Mouse (Mus musculus): Measurements from ENCODE around the gene Gpx4.

The Gpx4 gene

DNA sequence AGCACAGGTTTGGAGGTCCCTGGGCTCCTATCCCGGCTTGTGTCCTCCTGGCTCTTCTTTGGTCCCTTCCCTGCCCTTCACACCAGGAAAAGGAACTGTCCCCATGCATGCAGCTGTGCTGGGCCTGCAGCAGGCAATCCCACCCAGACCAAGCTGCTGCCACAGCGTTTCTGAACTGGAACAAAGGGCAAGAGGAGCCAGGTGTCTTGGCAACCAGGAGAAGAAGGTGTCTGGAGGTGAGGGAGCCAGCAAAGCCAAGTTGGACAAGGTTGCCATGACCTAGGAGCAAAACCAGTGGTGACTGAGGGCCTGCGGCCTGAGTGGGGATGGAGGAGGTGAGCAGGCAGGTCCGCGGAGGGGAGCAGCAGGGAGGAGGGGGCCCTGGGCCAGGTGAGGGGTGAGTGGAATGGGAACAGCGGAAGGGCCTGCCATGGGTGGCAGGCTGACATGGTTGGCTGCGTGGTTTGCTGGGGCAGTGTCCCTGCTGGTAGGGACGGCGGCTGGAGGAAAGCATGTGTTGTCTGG, at the start of gene Gpx4:
TSS of gene Gpx4 (plus strand) at position 126 of the 525 bp plus-strand sequence.
- DNase-seq (ENCODE audit: low spot score in 2 of 2) = no peak

DNA sequence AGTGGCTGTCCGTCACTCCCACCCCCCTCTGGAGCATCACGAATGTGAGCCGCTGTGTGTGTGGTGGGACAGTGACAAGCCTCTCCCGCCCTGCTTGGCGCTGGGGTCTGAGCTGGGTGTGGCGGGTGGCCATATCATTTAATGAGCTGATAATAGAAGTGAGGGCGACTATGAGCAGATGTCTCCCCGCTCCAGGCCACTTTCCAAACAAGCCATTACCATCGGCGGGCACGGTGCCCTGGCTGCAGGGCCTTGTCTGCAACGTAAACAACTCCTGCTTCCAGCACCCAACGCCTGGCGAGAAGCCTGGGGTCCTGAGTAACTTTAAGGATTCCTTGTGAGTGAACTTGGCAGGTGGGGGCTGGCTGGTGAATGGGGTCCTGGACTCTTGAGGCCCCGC, 49.1 kb upstream of the Gpx4 start:
- no peak for DNase-seq (ENCODE audit: low spot score in 2 of 2)

DNA sequence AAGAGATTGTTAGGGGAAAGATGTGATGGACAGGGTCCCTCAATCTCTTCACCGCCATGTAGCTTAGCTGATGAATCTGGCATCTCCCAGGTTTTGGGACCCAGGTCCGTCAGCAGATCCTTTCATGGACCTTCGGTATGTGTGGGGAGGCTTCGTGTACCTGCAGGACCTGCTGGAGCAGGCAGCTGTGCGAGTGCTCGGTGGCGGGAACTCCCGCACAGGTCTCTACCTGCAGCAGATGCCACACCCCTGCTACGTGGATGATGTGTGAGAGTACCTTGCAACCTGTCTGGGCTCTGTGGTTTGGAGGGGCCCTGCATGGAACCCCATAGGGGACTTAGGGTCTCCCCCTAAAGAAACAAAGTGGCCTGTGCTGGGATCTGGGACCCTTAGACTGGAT, 45.0 kb upstream of the Gpx4 start:
- DNase-seq (ENCODE audit: low spot score in 2 of 2) = no peak

DNA sequence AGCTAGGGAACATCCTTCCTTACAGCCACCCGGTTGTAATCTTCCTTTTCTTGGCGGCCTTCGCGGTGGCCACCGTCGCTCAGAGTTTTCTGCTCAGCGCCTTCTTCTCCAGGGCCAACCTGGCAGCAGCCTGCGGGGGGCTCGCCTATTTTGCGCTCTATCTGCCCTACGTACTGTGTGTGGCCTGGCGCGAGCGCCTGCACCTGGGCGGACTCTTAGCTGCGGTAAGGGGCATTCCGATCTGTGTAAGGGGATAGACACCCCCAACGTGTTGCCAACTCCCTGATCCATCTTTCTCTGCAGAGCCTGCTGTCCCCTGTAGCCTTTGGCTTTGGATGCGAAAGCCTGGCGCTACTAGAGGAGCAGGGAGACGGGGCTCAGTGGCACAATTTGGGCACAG, 44.1 kb upstream of the Gpx4 start:
- DNase-seq (ENCODE audit: low spot score in 2 of 2) = no peak

DNA sequence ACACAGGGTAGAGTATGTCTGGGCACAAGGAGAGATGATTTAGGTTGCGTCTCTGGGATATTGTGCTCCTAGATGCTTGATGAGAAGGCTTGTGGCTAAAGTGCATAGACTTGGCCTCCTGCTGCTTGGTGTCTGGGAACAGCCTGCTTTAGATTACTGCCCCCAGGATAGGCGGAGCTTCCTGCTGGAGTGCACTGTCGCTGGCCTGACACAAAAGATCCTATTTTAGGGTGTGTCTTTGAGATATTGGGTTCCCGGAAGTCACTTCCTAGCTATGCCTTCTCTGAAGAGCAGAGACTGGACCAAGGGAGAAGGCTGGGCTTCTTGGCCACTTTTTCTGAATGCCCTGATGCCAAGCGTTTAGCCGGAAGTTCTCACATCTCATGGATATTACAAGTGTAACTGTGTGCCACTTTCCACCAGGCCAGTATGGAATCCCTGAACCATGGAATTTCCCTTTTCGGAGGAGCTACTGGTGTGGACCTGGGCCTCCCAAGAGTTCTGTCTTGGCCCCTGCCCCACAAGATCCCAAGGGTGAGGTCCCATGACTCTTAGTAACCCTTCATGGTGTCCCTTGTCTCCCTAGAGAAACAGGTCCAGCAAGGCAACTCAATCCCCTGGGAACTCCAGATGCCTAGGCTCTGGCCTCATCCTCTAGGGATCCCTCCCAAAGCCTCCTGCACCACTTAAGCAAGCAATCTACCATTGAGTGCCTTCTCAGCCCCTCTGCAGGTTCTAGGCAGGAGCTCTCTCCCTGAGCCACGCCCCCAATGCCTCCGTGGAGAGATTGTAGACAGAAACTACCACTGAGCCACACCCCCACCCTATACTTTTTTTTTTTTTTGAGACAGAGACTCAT, 43.4 kb upstream of the Gpx4 start:
- no peak for DNase-seq (ENCODE audit: low spot score in 2 of 2)

DNA sequence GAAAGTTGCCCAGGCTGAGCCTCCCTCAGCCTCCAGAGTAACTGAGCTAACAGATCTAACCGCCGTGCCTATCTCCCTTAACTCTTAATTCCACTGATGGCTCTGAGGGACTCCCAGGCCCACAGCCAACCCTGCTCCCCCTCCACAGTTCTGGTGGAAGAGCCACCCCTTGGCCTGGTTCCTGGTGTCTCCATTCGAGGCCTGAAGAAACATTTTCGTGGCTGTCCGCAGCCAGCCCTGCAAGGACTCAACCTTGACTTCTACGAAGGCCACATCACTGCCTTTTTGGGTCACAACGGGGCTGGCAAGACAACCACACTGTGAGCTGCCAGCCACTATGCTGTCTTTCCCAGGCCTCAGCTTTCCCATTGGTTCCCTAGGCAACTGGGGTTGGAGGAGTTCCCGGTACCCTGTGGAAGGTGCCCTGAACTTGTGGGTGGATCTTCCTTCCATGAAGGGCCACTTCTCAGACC, 42.7 kb upstream of the Gpx4 start:
- no peak for DNase-seq (ENCODE audit: low spot score in 2 of 2)

DNA sequence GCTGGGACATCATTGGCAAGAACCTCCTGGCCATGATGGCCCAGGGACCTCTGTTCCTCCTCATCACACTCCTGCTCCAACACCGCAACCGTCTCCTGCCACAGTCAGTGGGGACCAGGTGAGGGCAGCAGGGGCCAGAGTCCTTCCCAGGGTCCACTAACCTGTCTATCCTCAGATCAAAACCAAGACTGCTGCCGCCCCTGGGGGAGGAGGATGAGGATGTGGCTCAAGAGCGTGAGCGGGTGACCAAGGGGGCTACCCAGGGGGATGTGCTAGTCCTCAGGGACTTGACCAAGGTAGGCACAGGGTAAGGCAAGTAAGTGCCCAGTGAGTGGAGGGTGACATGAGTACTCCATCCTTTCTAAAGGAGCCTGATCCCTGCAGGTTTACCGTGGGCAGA, 35.2 kb upstream of the Gpx4 start:
- DNase-seq (ENCODE audit: low spot score in 2 of 2) = no peak

DNA sequence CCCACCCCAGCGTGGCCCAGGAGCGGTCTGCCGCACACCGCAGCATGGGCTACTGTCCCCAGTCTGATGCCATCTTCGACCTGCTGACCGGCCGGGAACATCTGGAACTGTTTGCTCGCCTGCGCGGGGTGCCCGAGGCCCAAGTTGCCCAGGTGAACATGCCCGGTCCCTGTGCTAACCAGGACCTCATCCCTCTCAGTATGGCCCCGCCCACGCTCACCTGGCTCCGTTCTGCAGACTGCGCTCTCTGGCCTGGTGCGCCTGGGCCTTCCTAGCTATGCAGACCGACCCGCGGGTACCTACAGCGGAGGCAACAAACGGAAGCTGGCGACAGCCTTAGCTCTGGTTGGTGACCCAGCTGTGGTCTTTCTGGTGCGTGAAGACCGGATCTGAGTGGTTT, 33.4 kb upstream of the Gpx4 start:
- no peak for DNase-seq (ENCODE audit: low spot score in 2 of 2)

DNA sequence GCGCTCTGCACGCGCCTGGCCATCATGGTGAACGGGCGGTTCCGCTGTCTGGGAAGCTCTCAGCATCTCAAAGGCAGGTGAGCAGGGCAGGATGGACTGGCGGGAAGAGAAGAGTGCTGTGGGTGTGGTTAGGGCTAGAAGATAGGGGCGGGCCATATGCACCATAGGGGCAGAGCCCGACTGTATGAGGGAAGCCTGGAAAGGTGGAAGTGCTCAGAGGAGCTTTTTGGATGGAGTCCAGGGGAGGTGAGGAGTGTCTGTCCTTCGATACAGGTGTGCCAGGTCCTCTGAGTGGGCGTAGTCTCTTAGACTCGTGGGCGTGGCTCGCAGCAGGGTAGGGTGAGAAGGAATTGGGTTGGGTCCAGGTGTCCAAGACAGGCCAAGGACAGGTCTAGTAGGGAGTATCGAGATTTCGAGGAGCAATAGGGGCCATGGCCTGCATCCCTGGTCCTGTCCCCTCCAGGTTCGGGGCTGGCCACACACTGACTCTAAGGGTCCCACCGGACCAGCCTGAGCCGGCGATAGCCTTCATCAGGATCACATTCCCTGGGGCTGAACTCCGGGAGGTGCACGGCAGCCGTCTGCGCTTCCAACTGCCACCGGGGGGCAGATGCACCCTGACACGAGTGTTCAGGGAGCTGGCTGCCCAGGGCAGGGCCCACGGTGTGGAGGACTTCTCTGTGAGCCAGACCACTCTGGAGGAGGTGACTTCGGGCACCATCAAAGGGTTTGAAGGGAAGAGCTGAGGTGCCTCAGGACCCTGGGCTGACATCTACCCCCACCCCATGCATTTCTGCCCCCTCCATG, 32.3 kb upstream of the Gpx4 start:
- no peak for DNase-seq (ENCODE audit: low spot score in 2 of 2)

DNA sequence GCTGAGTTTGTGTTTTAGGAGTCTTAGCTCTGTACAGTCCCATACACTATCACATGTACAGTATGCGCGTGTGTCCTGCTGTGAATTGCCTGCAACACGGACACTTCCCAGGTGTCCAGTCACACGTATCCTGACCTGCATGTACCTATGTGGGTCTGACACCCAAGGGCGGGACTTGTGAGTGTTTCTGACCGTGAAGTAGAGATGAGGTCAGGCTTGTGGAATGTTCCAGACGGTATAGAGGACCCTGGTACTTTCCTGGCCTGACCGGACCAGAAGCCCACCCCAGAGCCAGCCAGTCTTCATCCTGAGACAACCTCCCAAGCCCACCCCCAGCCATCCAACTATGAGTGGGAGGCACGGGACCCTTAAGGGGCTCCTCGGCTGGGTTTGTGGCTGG, 31.4 kb upstream of the Gpx4 start:
- no peak for DNase-seq (ENCODE audit: low spot score in 2 of 2)

DNA sequence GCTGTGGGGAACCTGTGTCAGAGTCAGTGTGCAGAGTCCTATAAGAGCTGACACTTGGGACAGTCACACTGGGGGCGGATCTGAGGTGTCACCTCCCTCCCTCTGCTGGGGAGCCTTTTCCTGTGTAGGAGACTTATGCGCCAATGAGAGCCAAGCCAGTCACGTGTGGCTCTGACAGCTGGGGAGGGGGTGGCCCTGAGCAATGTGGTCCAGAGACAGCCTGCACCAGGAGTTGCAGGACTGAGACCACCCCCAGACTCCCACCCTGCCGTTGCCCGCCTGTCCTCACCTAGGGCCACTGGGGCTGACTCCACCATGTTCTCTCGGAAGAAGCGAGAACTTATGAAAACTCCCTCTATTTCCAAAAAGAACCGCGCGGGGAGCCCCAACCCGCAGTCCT, 30.5 kb upstream of the Gpx4 start, which contains the start of gene Arhgap45:
TSS of gene Arhgap45 (plus strand) at position 143 of the 400 bp plus-strand sequence.
- DNase-seq (ENCODE audit: low spot score in 2 of 2) = peak; percentile 94

DNA sequence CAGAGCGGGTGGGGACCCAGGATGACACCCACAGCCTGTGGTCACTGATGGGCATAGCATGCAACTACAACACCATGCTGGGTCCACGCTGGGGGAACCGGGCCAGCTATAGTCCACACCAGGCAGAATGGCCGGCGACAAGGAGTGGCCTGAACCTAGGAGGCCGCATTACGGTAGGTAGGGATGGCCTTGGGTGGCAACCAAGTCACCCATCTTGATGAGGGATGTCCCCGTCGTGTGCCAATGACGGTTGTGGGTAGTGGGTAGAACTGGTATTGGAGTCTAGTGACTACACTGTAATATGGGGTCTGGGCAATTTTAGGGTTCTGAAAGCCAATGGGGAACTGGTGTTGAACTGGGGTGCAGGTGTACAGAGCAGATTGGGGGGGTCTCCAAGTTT, 30.0 kb upstream of the Gpx4 start:
- DNase-seq (ENCODE audit: low spot score in 2 of 2) = no peak

DNA sequence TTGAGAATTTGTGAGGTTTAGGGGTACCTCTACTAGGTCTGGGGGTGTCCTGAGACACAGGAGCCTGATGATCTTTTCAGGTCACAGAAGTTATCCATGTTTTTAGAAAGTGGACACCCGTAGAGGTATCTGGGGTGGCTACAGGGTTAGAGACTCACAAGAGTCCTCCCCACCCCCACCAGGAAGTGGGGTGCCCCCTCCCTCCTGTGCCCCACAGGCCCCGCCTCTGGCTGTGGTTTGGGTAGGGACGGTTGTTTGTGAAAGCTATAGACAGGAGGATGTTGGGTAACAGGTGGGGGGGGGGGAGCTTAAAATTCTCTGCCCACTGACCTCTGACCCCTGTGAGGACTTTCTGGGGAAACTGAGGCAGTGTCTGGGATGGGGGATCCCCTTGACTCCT, 29.6 kb upstream of the Gpx4 start:
- peak; percentile 96 to 97 for DNase-seq (ENCODE audit: low spot score in 2 of 2)

DNA sequence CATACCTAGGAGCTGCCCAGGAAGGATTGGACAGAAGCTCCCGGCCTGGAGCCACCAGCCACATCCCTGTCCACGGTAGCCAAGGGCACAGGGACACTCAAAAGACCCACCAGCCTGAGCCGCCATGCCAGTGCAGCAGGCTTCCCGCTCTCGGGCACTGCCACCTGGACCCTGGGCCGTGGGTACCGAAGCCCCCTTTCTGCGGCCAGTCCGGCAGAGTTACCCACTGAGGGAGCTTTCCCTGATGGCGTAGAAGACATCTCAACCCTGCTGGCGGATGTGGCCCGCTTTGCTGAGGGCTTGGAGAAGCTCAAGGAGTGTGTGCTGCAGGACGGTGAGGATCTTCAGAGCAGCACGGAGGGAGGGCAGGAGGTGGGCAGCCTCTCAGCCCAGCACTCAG, 29.2 kb upstream of the Gpx4 start:
- peak in 1 of 2 experiments; percentile 47 for DNase-seq (ENCODE audit: low spot score in 2 of 2)

DNA sequence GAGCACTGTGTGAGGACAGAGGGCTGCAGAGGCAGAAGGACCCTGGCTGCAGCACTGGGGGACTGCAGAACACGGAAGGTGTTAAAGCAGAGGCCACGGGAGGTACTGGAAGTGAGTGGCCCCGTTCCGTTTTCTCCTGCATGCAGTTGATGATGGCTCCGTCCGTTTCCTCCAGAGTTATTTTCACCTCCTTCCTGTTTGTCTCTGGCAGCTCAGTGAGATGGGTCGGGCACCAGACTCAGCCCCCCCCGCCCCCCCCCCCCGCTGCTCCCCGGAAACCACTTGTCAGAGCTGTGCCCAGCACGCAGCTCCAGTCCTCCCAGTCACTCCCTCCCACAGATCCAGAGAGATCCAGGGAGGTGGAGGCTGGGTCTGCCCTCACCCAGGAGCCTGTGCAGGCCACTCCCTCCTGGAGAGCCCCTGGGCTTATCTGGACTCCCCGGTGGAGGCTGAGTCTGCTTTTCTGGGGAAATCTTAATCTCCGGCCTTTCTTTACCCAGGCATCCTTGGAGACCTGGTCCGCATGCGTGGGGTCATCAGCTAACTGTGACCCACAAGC, 28.1 kb upstream of the Gpx4 start:
- DNase-seq (ENCODE audit: low spot score in 2 of 2) = peak; percentile 78 to 83

DNA sequence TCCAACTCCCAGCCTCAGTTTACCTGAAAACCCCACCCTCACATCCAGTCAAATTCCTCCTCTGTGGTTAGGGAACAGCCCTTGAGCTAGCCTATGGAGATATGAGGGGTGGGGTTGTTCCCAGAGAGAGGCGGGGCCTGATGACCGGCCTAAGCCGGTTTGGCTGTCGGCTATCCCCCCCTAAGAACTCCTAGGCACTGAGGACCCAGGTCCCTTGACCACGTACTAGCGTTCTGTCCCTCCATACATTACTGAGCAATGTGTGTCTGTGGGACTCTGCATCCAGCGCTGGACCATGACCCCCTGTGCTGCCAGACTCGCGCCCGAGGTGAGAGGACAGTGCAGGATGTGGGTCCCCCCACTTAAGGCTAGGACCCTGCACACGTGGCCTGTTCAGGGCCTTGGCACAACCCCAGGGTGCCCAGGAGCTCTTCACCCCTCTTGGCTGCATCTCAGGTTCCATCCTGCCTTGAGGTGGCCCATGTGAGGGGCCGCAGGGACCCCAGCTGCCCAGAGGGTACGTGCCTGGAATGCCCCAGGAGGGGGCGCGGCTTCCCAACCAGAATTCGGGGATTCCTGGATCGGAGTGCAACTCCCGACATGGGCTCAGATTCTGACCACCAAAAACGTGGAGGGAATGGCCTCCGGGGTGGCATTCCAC, 27.4 kb upstream of the Gpx4 start:
- no peak for DNase-seq (ENCODE audit: low spot score in 2 of 2)

DNA sequence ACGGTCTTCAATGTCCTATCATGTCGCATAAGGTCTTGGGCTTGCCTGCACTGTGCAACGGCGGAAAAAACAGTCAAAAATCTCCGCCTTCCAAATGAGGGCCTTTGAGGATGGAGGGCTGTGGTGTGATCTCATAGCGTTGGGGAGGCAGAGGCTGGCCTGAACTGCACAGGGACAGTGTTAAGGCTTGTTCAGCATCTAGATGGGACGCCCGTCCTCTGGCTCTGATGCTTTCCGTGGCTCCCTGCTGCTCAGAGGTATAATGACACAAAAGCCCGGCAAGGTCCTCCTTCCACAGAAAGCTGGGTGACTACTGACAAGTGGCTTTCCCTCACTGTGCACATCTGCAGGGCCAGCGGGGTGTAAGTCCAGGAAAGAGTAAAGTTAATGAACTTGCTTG, 26.8 kb upstream of the Gpx4 start:
- no peak for DNase-seq (ENCODE audit: low spot score in 2 of 2)

DNA sequence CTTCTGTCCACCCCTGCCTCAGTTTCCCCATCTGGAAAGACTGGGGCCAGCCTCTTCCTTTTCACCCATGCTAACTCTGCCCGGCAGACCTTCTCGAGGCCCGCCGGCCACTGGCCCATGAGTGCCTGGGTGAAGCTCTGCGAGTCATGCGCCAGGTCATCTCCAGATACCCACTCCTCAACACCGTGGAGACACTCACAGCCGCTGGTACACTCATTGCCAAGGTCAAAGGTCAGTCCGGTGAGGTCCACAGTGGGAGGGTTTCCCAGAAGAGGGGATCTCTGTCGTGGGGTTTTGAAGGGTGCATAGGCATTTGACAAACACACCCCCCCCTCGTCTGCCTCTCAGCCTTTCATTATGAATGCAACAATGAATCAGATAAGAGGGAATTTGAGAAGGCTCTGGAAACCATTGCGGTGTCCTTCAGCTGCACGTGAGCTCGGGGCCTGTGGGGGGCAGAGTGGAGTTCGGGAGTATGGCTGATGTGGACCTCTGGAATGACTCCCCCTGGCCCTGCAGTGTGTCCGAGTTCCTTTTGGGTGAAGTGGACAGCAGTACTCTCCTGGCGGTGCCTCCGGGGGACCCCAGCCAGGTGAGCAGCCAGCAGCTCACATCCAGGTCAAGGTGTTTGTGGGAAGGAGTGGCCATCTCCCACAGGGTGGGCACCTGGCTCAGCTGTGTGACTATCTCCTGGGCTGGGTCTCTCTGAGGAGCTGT, 26.2 kb upstream of the Gpx4 start:
- DNase-seq (ENCODE audit: low spot score in 2 of 2) = no peak

DNA sequence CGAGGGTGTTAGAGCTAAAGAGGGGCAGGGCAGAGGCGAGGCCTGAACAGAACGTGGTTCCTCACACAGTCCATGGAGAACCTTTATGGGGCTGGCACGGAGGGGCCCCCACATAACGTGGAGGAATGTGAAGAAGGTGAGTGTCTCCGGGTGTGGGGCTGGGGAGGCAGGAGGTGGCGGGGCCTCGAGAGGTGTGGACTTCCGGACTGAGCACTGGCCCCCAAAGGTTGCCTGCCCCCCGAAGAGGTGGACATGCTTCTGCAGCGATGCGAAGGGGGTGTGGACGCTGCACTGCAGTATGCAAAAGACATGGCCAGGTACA, 25.7 kb upstream of the Gpx4 start:
- DNase-seq (ENCODE audit: low spot score in 2 of 2) = no peak

DNA sequence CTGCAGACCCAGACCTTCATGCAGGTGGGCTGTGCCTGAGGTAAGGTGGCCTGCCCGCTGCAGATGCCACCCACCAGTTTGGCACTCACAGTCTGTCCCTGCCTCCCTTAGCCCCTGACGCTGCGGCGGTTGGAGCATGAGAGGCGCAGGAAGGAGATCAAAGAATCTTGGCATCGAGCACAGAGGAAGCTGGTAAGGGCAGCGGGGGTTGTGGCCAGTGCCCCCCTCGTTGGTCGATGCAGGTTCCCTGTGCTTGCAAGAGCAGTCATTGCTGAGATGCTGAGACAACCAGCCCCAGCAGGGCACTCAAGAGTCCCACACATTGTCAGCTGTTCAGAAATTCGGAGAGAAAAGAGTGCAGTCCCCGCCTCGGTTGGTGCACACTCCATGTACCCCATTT, 24.8 kb upstream of the Gpx4 start:
- no peak for DNase-seq (ENCODE audit: low spot score in 2 of 2)

DNA sequence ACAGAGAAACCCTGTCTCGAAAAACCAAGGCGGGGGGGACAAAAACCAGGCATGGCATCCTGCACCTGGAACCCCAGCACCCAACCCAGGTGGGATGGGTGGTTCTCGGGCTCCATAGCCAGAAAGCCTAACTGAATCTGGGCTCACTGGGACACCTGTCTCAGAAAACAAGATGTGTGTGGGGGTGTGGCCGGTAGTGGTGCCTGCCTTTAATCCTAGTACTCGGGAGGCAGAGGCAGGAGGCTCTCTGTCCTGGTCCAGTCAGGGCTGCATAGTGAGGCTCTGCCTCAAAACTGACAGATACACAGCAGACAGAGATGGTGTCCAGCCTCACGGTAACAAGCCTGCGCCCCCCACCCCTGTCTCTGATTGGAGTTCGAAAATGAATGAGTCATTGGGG, 24.2 kb upstream of the Gpx4 start:
- no peak for DNase-seq (ENCODE audit: low spot score in 2 of 2)

All from spleen, postnatal 36 days (tissue).